Mouse (Mus musculus) retina, postnatal 1 day (tissue): ENCODE data around the gene Scrn3.
A peak's percentile ranks its signal among the peaks of the same experiment; 100 is the strongest.

Experiments used
- DNase-seq: peaks from one replicate; pipeline ENCODE4 v3.0.0-alpha.2; 2012

Scrn3 gene

GRCm38 (mm10) chr2:73386356-73387046 is 74.1 kb downstream of the Scrn3 start, which contains the start of gene Gpr155:
Gpr155 (minus strand) TSS chr2:73386572.
- DNase-seq = peak; percentile 99
